Comparison of ENCODE assay signal across 15 mouse cellular contexts in genomic region chr5:105686331-105686995, GRCm38 (mm10). TPM values are rescaled to one million over a fixed set of nuclear protein-coding genes. Genes with fewer than 3 reads are reported as not detected.
DNase-seq lines count a peak whose midpoint lies in the region; ATAC-seq and TF ChIP-seq lines count a peak whose summit lies in the region.
"Had no signal": no experiment of that assay in that cellular context is flagged by ENCODE, and none has a peak within 500 bp of the region (broad histone marks: within the 10 kb centered on the region; RNA-seq: fewer than 3 reads in every experiment).

No protein-coding gene starts in this region.

- no peak overlapping the region for H3K4me2 ChIP-seq in liver, postnatal 0 days (ENCODE audit: low read depth, low read length)
- H3K4me2 ChIP-seq in liver, embryonic 12.5 days = no peak overlapping the region
- H3K4me2 ChIP-seq: forebrain, embryonic 15.5 days; intestine, embryonic 15.5 days; limb, embryonic 15.5 days had no signal

- ATAC-seq in liver, postnatal 0 days = no peak
- ATAC-seq in liver, embryonic 12.5 days = no peak
- ATAC-seq in activated CD4-positive, CD25-positive, alpha-beta regulatory T cell, adult 4 months = peak; percentile 21
- ATAC-seq: forebrain, embryonic 15.5 days; intestine, embryonic 15.5 days had no signal

- H3K27ac ChIP-seq in liver, postnatal 0 days (ENCODE audit: low read depth) = no peak overlapping the region
- H3K27ac ChIP-seq in liver, embryonic 12.5 days = no peak overlapping the region
- H3K27ac ChIP-seq: forebrain, embryonic 15.5 days; intestine, embryonic 15.5 days; limb, embryonic 15.5 days had no signal

- H3K4me3 ChIP-seq in liver, postnatal 0 days (ENCODE audit: low read depth, low read length) = no peak overlapping the region
- H3K4me3 ChIP-seq in liver, embryonic 12.5 days = no peak overlapping the region
- H3K4me3 ChIP-seq: forebrain, embryonic 15.5 days; intestine, embryonic 15.5 days; limb, embryonic 15.5 days had no signal

- H3K9ac ChIP-seq in liver, postnatal 0 days (replicated peaks) = no peak overlapping the region
- no peak overlapping the region for H3K9ac ChIP-seq in liver, embryonic 12.5 days
- H3K9ac ChIP-seq: forebrain, embryonic 15.5 days; intestine, embryonic 15.5 days; limb, embryonic 15.5 days had no signal

- no peaks in the 10 kb centered on the region for H3K36me3 ChIP-seq in liver, postnatal 0 days (replicated peaks; ENCODE audit: insufficient read depth, low read length)
- no peaks in the 10 kb centered on the region for H3K36me3 ChIP-seq in liver, embryonic 12.5 days
- no peaks in the 10 kb centered on the region for H3K36me3 ChIP-seq in splenic B cell, adult 2 months (ENCODE audit: control insufficient read depth, insufficient read depth, low read length, poor library complexity, severe bottlenecking)
- H3K36me3 ChIP-seq: forebrain, embryonic 15.5 days; intestine, embryonic 15.5 days; limb, embryonic 15.5 days had no signal

- no peaks in the 10 kb centered on the region for H3K9me3 ChIP-seq in liver, postnatal 0 days (ENCODE audit: low read length)
- H3K9me3 ChIP-seq in liver, embryonic 12.5 days (replicated peaks) = no peaks in the 10 kb centered on the region
- H3K9me3 ChIP-seq: forebrain, embryonic 15.5 days; intestine, embryonic 15.5 days; limb, embryonic 15.5 days had no signal

- peak; percentile 38; the same call in 1 of the 2 replicates for TF ChIP-seq CTCF in liver, postnatal 0 days (IDR thresholded peaks at IDR 0.05; ENCODE audit: low read depth)

- no peak for DNase-seq in liver, postnatal 0 days
- peak; percentile 54 for DNase-seq in CD4-positive, CD25-positive, alpha-beta regulatory T cell, adult 2 months (ENCODE audit: low read depth, low spot score)
- DNase-seq in splenic B cell, adult 2 months (ENCODE audit: low read depth, low spot score) = peak; percentile 64
- DNase-seq in heart, adult 9 months (ENCODE audit: low spot score in 2 of 2) = no peak
- DNase-seq in gastrocnemius, adult 18-20 months (ENCODE audit: low spot score) = no peak
- DNase-seq: adrenal gland, postnatal 36 days; gastrocnemius, postnatal 36 days; heart, postnatal 10 days; kidney, postnatal 36 days; lung, postnatal 36 days had no signal

- 43% methylated on average over 12 of the region's 12 CpGs for WGBS in liver, postnatal 0 days (ENCODE audit: insufficient replicate concordance)
- whole genome bisulfite sequencing in liver, embryonic 12.5 days (ENCODE audit: insufficient replicate concordance) = 48% methylated on average over 12 of the region's 12 CpGs

- H3K4me1 ChIP-seq in liver, postnatal 0 days (ENCODE audit: insufficient read depth) = peaks cover 7% of the 10 kb centered on the region
- H3K4me1 ChIP-seq in liver, embryonic 12.5 days = peaks cover 25% of the 10 kb centered on the region
- H3K4me1 ChIP-seq: forebrain, embryonic 15.5 days had no signal

- no peak for TF ChIP-seq EP300 in liver, postnatal 0 days (IDR thresholded peaks at IDR 0.05; ENCODE audit: low read depth)

- no peaks in the 10 kb centered on the region for H3K27me3 ChIP-seq in liver, postnatal 0 days (ENCODE audit: insufficient read depth, low read length)
- H3K27me3 ChIP-seq in liver, embryonic 12.5 days (replicated peaks) = no peaks in the 10 kb centered on the region
- no peaks in the 10 kb centered on the region for H3K27me3 ChIP-seq in splenic B cell, adult 2 months (ENCODE audit: control insufficient read depth, insufficient read depth, low read length, poor library complexity, severe bottlenecking)
- H3K27me3 ChIP-seq: forebrain, embryonic 15.5 days; intestine, embryonic 15.5 days; limb, embryonic 15.5 days had no signal

RNA-seq across cellular contexts. Expression of gene Lrrc8d, which starts 13.3 kb away (rescaled TPM):
- 11.6 TPM in 2 replicates for polyA plus RNA-seq in liver, postnatal 0 days (2015; fragmentation: Nextera tagmentation; extraction: Ambion mirVana)
- 14.5 and 15.4 TPM in 2 replicates for polyA plus RNA-seq in liver, embryonic 12.5 days (2016; fragmentation: Nextera tagmentation; extraction: Ambion mirVana)
- 10 to 100 TPM; 16.9 to 23.7 TPM for polyA plus RNA-seq in activated CD4-positive, CD25-positive, alpha-beta regulatory T cell, adult 4 months (2017; shearing (Covaris generic))
- total RNA-seq in gastrocnemius, adult 18-20 months (2021) = 1 to 10 TPM; 3.3 to 5.0 TPM

Comparison
In these comparisons a context has a peak if more than half of its experiments do, and no peak if none do; other contexts are left out.
1. DNase-seq: peak in CD4-positive, CD25-positive, alpha-beta regulatory T cell, adult 2 months (single experiment) and splenic B cell, adult 2 months (single experiment); none in liver, postnatal 0 days (single experiment), heart, adult 9 months (0 of 2) and gastrocnemius, adult 18-20 months (single experiment).